ENCODE assay signal across 12 mouse cellular contexts in genomic region chr5:134073512-134074041, GRCm38 (mm10). TPM values are rescaled to one million over a fixed set of nuclear protein-coding genes. Genes with fewer than 3 reads are reported as not detected.
DNase-seq lines count a peak whose midpoint lies in the region; ATAC-seq and TF ChIP-seq lines count a peak whose summit lies in the region.
"Had no signal": no experiment of that assay in that cellular context is flagged by ENCODE, and none has a peak within 500 bp of the region (broad histone marks: within the 10 kb centered on the region; RNA-seq: fewer than 3 reads in every experiment).

No protein-coding gene starts in this region.

- H3K4me1 ChIP-seq in kidney, embryonic 14.5 days (ENCODE audit: control insufficient read depth, insufficient read depth, low read length): peaks cover 8% of the 10 kb centered on the region; the same call in 1 of the 2 replicates
- H3K4me1 ChIP-seq in midbrain, postnatal 0 days (ENCODE audit: insufficient read depth, low read length): no peaks in the 10 kb centered on the region; the same call in 1 of the 2 replicates
- H3K4me1 ChIP-seq: embryonic facial prominence, embryonic 15.5 days had no signal

- WGBS in kidney, embryonic 14.5 days: 14% methylated on average over 17 of the region's 17 CpGs
- WGBS in midbrain, postnatal 0 days: 53% methylated on average over 17 of the region's 17 CpGs

- H3K27ac ChIP-seq in kidney, embryonic 14.5 days (ENCODE audit: low read depth, low read length): no peak overlapping the region
- no peak overlapping the region for H3K27ac ChIP-seq in midbrain, postnatal 0 days (ENCODE audit: low read depth, low read length)
- H3K27ac ChIP-seq: embryonic facial prominence, embryonic 15.5 days; liver, embryonic 14.5 days had no signal

- H3K27me3 ChIP-seq in kidney, embryonic 14.5 days (ENCODE audit: control insufficient read depth, insufficient read depth, low read length): no peaks in the 10 kb centered on the region
- no peaks in the 10 kb centered on the region for H3K27me3 ChIP-seq in midbrain, postnatal 0 days (ENCODE audit: insufficient read depth, low read length)
- H3K27me3 ChIP-seq: embryonic facial prominence, embryonic 15.5 days had no signal

- no peak overlapping the region for H3K4me3 ChIP-seq in kidney, embryonic 14.5 days (ENCODE audit: low read length)
- H3K4me3 ChIP-seq in midbrain, postnatal 0 days (ENCODE audit: low read depth, low read length): no peak overlapping the region
- H3K4me3 ChIP-seq: embryonic facial prominence, embryonic 15.5 days had no signal

- H3K36me3 ChIP-seq in kidney, embryonic 14.5 days (ENCODE audit: control insufficient read depth, insufficient read depth, low read length): no peaks in the 10 kb centered on the region
- H3K36me3 ChIP-seq in midbrain, postnatal 0 days (ENCODE audit: insufficient read depth, low read length): no peaks in the 10 kb centered on the region
- H3K36me3 ChIP-seq: embryonic facial prominence, embryonic 15.5 days had no signal

- no peak overlapping the region for H3K9ac ChIP-seq in kidney, embryonic 14.5 days (ENCODE audit: low read depth, low read length)
- H3K9ac ChIP-seq in midbrain, postnatal 0 days (replicated peaks; ENCODE audit: low read length, poor library complexity, severe bottlenecking): no peak overlapping the region
- H3K9ac ChIP-seq: embryonic facial prominence, embryonic 15.5 days; liver, embryonic 14.5 days had no signal

- DNase-seq in kidney, postnatal 14 days: no peak
- peak; percentile 11 for DNase-seq in ovary, postnatal 14 days (ENCODE audit: low spot score)
- no peak for DNase-seq in ovary, postnatal 10 days (ENCODE audit: low spot score)
- DNase-seq in cerebellum, postnatal 4 days (ENCODE audit: low spot score in 2 of 2): peak; percentile 67 to 95
- DNase-seq in midbrain, postnatal 0 days (ENCODE audit: low spot score): peak; percentile 94
- no peak for DNase-seq in urinary bladder, adult 2 months (ENCODE audit: low spot score)
- DNase-seq: heart, adult 11 months had no signal

- no peak for TF ChIP-seq CTCF in midbrain, postnatal 0 days (IDR thresholded peaks at IDR 0.05)

- peaks cover 6% of the 10 kb centered on the region; the same call in 1 of the 2 replicates for H3K9me3 ChIP-seq in kidney, embryonic 14.5 days (ENCODE audit: control insufficient read depth, low read length)
- no peaks in the 10 kb centered on the region for H3K9me3 ChIP-seq in midbrain, postnatal 0 days (ENCODE audit: low read length)
- H3K9me3 ChIP-seq: embryonic facial prominence, embryonic 15.5 days had no signal

- ATAC-seq in kidney, embryonic 14.5 days (ENCODE audit: low FRiP score, low TSS enrichment): peak; percentile 55
- ATAC-seq in midbrain, postnatal 0 days (ENCODE audit: low FRiP score): peak; percentile 66; the same call in 1 of the 2 replicates
- ATAC-seq in megakaryocyte-erythroid progenitor cell, adult 5-6 weeks (replicated peaks; ENCODE audit: low FRiP score, low TSS enrichment, poor library complexity, severe bottlenecking): no peak
- ATAC-seq: CD4-positive, CD25-positive, alpha-beta regulatory T cell, adult 4 months had no signal

- no peak overlapping the region; the same call in 1 of the 2 replicates for H3K4me2 ChIP-seq in kidney, embryonic 14.5 days (replicated peaks; ENCODE audit: low read depth, low read length)
- no peak overlapping the region for H3K4me2 ChIP-seq in midbrain, postnatal 0 days (ENCODE audit: low read depth, low read length, poor library complexity, severe bottlenecking)
- H3K4me2 ChIP-seq: embryonic facial prominence, embryonic 15.5 days had no signal

RNA-seq across cellular contexts. Expression of gene Castor2, which starts 25.9 kb away (rescaled TPM):
- polyA plus RNA-seq in kidney, embryonic 14.5 days (2014; fragmentation: Nextera tagmentation; extraction: Ambion mirVana): 8.7 and 10.5 TPM in 2 replicates
- total RNA-seq in midbrain, postnatal 0 days (2014; rRNA removed): 32.3 and 33.6 TPM in 2 replicates
- polyA plus RNA-seq in midbrain, postnatal 0 days (2015; fragmentation: Nextera tagmentation; extraction: Ambion mirVana): 27.0 and 27.6 TPM in 2 replicates
- polyA plus RNA-seq in urinary bladder, adult 2 months (2012; rRNA removed): 6.5 and 10.3 TPM in 2 replicates
- 0.31 and 7.3 TPM in 2 replicates for total RNA-seq in megakaryocyte-erythroid progenitor cell, adult 5-6 weeks (2014; fragmentation: Nextera tagmentation)
- total RNA-seq in megakaryocyte-erythroid progenitor cell, adult 5-6 weeks (2017): 0.53 and 1.0 TPM in 2 replicates

Comparison
In these comparisons a context has a peak if more than half of its experiments do, and no peak if none do; other contexts are left out.
1. DNase-seq: peak in ovary, postnatal 14 days (single experiment), cerebellum, postnatal 4 days (2 of 2) and midbrain, postnatal 0 days (single experiment); none in kidney, postnatal 14 days (single experiment), ovary, postnatal 10 days (single experiment) and urinary bladder, adult 2 months (single experiment).